Comparison of ENCODE assay signal across 8 mouse cellular contexts in genomic region chr11:106613638-106614338, GRCm38 (mm10). TPM values are rescaled to one million over a fixed set of nuclear protein-coding genes. Genes with fewer than 3 reads are reported as not detected.
DNase-seq lines count a peak whose midpoint lies in the region; ATAC-seq and TF ChIP-seq lines count a peak whose summit lies in the region.

No protein-coding gene starts in this region.

- no peak for ATAC-seq in kidney, embryonic 15.5 days (replicated peaks; ENCODE audit: low FRiP score)
- ATAC-seq in heart, embryonic 14.5 days (ENCODE audit: insufficient number of reproducible peaks, insufficient read depth, low FRiP score, low read depth): no peak
- no peak for ATAC-seq in liver, embryonic 16.5 days (ENCODE audit: low read depth)
- no peak; the same call in 1 of the 2 replicates for ATAC-seq in stomach, postnatal 0 days (ENCODE audit: low FRiP score, low TSS enrichment)

- H3K4me2 ChIP-seq in kidney, embryonic 15.5 days: peak overlapping the region; percentile 93
- H3K4me2 ChIP-seq in heart, embryonic 14.5 days (ENCODE audit: low read length): peak overlapping the region; percentile 92
- peak overlapping the region; percentile 92 for H3K4me2 ChIP-seq in liver, embryonic 16.5 days (ENCODE audit: low read depth, low read length)
- peak overlapping the region; percentile 55 for H3K4me2 ChIP-seq in stomach, postnatal 0 days (replicated peaks; ENCODE audit: low read depth)

- 57% methylated on average over 15 of the region's 15 CpGs for WGBS in kidney, embryonic 15.5 days
- WGBS in heart, embryonic 14.5 days: 47% methylated on average over 14 of the region's 15 CpGs
- 48% methylated on average over 14 of the region's 15 CpGs for WGBS in liver, embryonic 16.5 days (ENCODE audit: insufficient replicate concordance)
- 55% methylated on average over 13 of the region's 15 CpGs for WGBS in stomach, postnatal 0 days

- DNase-seq in kidney, adult 11 months: no peak
- peak; percentile 9 for DNase-seq in MN1 (ENCODE audit: low spot score)
- DNase-seq in stomach, postnatal 0 days (ENCODE audit: low spot score): no peak
- DNase-seq in left cerebral cortex, adult 9 months (ENCODE audit: low spot score in 2 of 2): no peak
- no peak for DNase-seq in cerebellum, postnatal 25 days

- H3K36me3 ChIP-seq in kidney, embryonic 15.5 days: no peaks in the 10 kb centered on the region
- no peaks in the 10 kb centered on the region for H3K36me3 ChIP-seq in heart, embryonic 14.5 days (ENCODE audit: control insufficient read depth, insufficient read depth, low read length)
- no peaks in the 10 kb centered on the region for H3K36me3 ChIP-seq in liver, embryonic 16.5 days (ENCODE audit: control insufficient read depth, insufficient read depth)
- no peaks in the 10 kb centered on the region for H3K36me3 ChIP-seq in stomach, postnatal 0 days (ENCODE audit: control insufficient read depth, insufficient read depth, low read length)

- peak overlapping the region; percentile 99 for H3K4me3 ChIP-seq in kidney, embryonic 15.5 days (replicated peaks)
- H3K4me3 ChIP-seq in heart, embryonic 14.5 days (ENCODE audit: control insufficient read depth in 1 of 2, insufficient read depth in 1 of 2, low read depth in 1 of 2, low read length in 2 of 2): peak overlapping the region in 1 of 2 experiments; percentile 97; a peak in 2 of 4 replicates
- H3K4me3 ChIP-seq in liver, embryonic 16.5 days (ENCODE audit: low read depth, low read length): peak overlapping the region; percentile 95
- peak overlapping the region; percentile 95; the same call in 1 of the 2 replicates for H3K4me3 ChIP-seq in stomach, postnatal 0 days (ENCODE audit: low read depth, low read length)

- H3K9ac ChIP-seq in kidney, embryonic 15.5 days: no peak overlapping the region
- H3K9ac ChIP-seq in heart, embryonic 14.5 days (ENCODE audit: low read length): peak overlapping the region; percentile 97
- peak overlapping the region; percentile 95 for H3K9ac ChIP-seq in liver, embryonic 16.5 days (ENCODE audit: low read depth, low read length)
- peak overlapping the region; percentile 38; the same call in 1 of the 2 replicates for H3K9ac ChIP-seq in stomach, postnatal 0 days (ENCODE audit: low read length)

- peaks cover 25% of the 10 kb centered on the region for H3K4me1 ChIP-seq in kidney, embryonic 15.5 days
- peaks cover 20 to 37% of the 10 kb centered on the region in 2 experiments for H3K4me1 ChIP-seq in heart, embryonic 14.5 days (ENCODE audit: control insufficient read depth in 2 of 2, insufficient read depth in 2 of 2, low read length in 2 of 2)
- peaks cover 20% of the 10 kb centered on the region for H3K4me1 ChIP-seq in liver, embryonic 16.5 days (ENCODE audit: control insufficient read depth, low read depth, low read length)
- H3K4me1 ChIP-seq in stomach, postnatal 0 days (replicated peaks; ENCODE audit: control insufficient read depth, insufficient read depth): no peaks in the 10 kb centered on the region

- TF ChIP-seq CTCF in stomach, postnatal 0 days (IDR thresholded peaks at IDR 0.05; ENCODE audit: low read depth): peak; percentile 45

- peak overlapping the region; percentile 87 for H3K27ac ChIP-seq in kidney, embryonic 15.5 days
- H3K27ac ChIP-seq in heart, embryonic 14.5 days (replicated peaks in 1 of 2; ENCODE audit: control insufficient read depth in 1 of 2, insufficient read depth in 1 of 2, low read depth in 2 of 2, low read length in 2 of 2): peak overlapping the region; percentile 53 to 94
- peak overlapping the region; percentile 98 for H3K27ac ChIP-seq in liver, embryonic 16.5 days (ENCODE audit: low read length)
- H3K27ac ChIP-seq in stomach, postnatal 0 days (replicated peaks): peak overlapping the region; percentile 95

- H3K9me3 ChIP-seq in kidney, embryonic 15.5 days (replicated peaks): no peaks in the 10 kb centered on the region
- no peaks in the 10 kb centered on the region for H3K9me3 ChIP-seq in heart, embryonic 14.5 days (ENCODE audit: control insufficient read depth, low read length)
- H3K9me3 ChIP-seq in liver, embryonic 16.5 days (replicated peaks; ENCODE audit: control insufficient read depth, low read length): no peaks in the 10 kb centered on the region
- H3K9me3 ChIP-seq in stomach, postnatal 0 days (ENCODE audit: control insufficient read depth, low read length): no peaks in the 10 kb centered on the region

- H3K27me3 ChIP-seq in kidney, embryonic 15.5 days: peaks cover 3% of the 10 kb centered on the region; the same call in 1 of the 2 replicates
- no peaks in the 10 kb centered on the region for H3K27me3 ChIP-seq in heart, embryonic 14.5 days (ENCODE audit: control insufficient read depth, insufficient read depth, low read length)
- H3K27me3 ChIP-seq in liver, embryonic 16.5 days (ENCODE audit: control insufficient read depth, insufficient read depth, low read depth, low read length): no peaks in the 10 kb centered on the region
- no peaks in the 10 kb centered on the region for H3K27me3 ChIP-seq in stomach, postnatal 0 days (ENCODE audit: control insufficient read depth, insufficient read depth, low read length)

- TF ChIP-seq EP300 in stomach, postnatal 0 days (optimal IDR thresholded peaks at IDR 0.05): no peak

RNA-seq across cellular contexts. Expression of gene Tex2, which starts 0.6 kb away (rescaled TPM):
- 8.5 and 9.3 TPM in 2 replicates for polyA plus RNA-seq in kidney, embryonic 15.5 days (2015; fragmentation: Nextera tagmentation; extraction: Ambion mirVana)
- polyA plus RNA-seq in heart, embryonic 14.5 days (2014; fragmentation: Nextera tagmentation; extraction: Ambion mirVana): 13.5 and 14.4 TPM in 2 replicates
- polyA plus RNA-seq in liver, embryonic 16.5 days (2015; fragmentation: Nextera tagmentation; extraction: Ambion mirVana): 10.6 and 12.2 TPM in 2 replicates
- 11.6 and 12.1 TPM in 2 replicates for polyA plus RNA-seq in stomach, postnatal 0 days (2015; fragmentation: Nextera tagmentation; extraction: Ambion mirVana)
